Mouse (Mus musculus) small intestine, adult 2 months (tissue): Measurements from ENCODE around the gene Gm7534. TPM values are rescaled to one million over a fixed set of nuclear protein-coding genes. Genes with fewer than 3 reads are reported as not detected.

Experiments used
- H3K27ac ChIP-seq: fragments of 200-500 bp; 2 replicates; pipeline ENCODE4 v1.5.1; 2012; ENCODE audit warnings: low read depth, low read length, control low read depth, inconsistent platforms; ENCODE audit not compliant: insufficient read depth
- H3K27me3 ChIP-seq: fragments of 200-500 bp; 2 replicates; pipeline ENCODE4 v1.6.1; 2012; ENCODE audit warnings: mild to moderate bottlenecking, moderate library complexity, low read length, inconsistent platforms; ENCODE audit not compliant: control insufficient read depth, insufficient read depth
- H3K36me3 ChIP-seq: fragments of 200-500 bp; 2 replicates; pipeline ENCODE4 v1.6.1; 2012; ENCODE audit warnings: mild to moderate bottlenecking, low read length, control low read depth, inconsistent platforms; ENCODE audit not compliant: control insufficient read depth, insufficient read depth
- H3K4me1 ChIP-seq: fragments of 200-500 bp; 2 replicates; pipeline ENCODE4 v1.6.1; 2012; ENCODE audit warnings: low read length, inconsistent platforms, mixed read lengths; ENCODE audit not compliant: control insufficient read depth, insufficient read depth, insufficient read length
- H3K4me3 ChIP-seq: fragments of 200-500 bp; 2 replicates; pipeline ENCODE4 v1.5.1; 2012; ENCODE audit warnings: low read depth, mild to moderate bottlenecking, control low read depth, inconsistent platforms, low read length, moderate library complexity
- CTCF ChIP-seq: fragments of 200-500 bp; IDR thresholded peaks from 2 replicates; pipeline ENCODE4 v1.5.1; 2012; ENCODE audit warnings: low read depth, mild to moderate bottlenecking, control low read depth, inconsistent platforms, low read length, moderate library complexity, mixed read lengths; ENCODE audit not compliant: insufficient replicate concordance, insufficient read length; ENCODE audit errors: extremely low read depth
- POLR2A ChIP-seq: fragments of 200-500 bp; IDR thresholded peaks from 2 replicates; pipeline ENCODE4 v1.6.1; 2012; ENCODE audit warnings: low read depth, mild to moderate bottlenecking, control low read depth, inconsistent platforms, low read length, moderate library complexity
- WGBS: fragments of 180-500 bp; shearing (Covaris S2); methylation state at CpG from one replicate; pipeline ENCODE4 v1.1.7; 2018; 5-methylcytosine and 5-hydroxymethylcytosine counted together
- polyA plus RNA-seq: library from polyadenylated mRNA; depleted of rRNA; stranded (reverse); fragments of >200 nt; gene quantifications from 2 replicates; pipeline ENCODE4 v1.2.3, GENCODE M21; 2012

The Gm7534 gene
- polyA plus RNA-seq, 1 experiment = not detected

DNA sequence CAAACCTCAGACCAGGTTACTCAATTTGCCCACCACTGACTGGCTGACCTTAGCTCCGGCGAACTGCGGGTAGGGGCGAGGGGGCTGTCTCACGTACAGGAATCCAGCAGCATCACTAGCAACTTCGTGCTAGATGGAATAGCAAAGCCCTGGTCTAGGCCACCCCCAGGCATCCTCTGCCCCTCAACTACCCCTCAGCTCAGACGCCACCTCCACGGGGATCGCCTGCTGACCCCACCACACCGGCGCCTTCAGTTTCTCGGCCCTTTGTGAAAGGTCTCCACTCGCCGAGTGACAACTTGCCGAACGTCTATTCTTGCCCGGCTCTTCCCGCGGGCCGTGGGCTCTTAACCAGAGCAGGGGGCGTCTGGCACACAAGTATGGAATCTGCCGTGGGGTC, 16.5 kb downstream of the Gm7534 start:
- TF ChIP-seq POLR2A (no peak), CTCF (no peak)
- WGBS = 3% methylated on average over 22 of the region's 22 CpGs

DNA sequence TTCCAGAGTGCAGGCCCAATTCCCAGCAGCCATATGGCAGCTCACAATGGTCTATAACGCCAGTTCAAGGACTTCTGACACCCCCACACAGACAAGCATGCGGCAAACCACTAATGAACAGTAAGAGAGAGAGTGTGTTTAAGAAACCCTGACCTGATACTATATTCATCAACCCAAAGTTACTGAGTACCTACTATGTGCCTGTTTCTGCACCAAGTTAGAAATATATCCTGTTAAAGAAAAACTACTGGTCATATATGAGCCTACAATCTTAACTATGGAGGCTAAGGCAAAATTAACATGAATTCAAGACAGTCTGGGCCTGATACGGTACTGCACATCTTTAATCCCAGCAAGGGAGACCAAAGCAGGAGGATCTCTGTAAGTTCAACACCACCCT, 17.2 kb downstream of the Gm7534 start:
- H3K4me1 ChIP-seq = peaks cover 7% of the 10 kb centered on the region
- WGBS = 81% methylated on average over 3 of the region's 3 CpGs
- TF ChIP-seq POLR2A (no peak), CTCF (no peak)
- no peak overlapping the region for H3K27ac ChIP-seq
- H3K4me3 ChIP-seq = no peak overlapping the region
- H3K27me3 ChIP-seq = no peaks in the 10 kb centered on the region
- no peaks in the 10 kb centered on the region for H3K36me3 ChIP-seq

More for the DNA sequence above, 16.5 kb downstream of the Gm7534 start:
- Histone ChIP-seq H3K27ac (no peak overlapping the region), H3K27me3 (no peaks in the 10 kb centered on the region), H3K4me1 (peaks cover 7% of the 10 kb centered on the region), H3K36me3 (no peaks in the 10 kb centered on the region), H3K4me3 (peak overlapping the region; percentile 72)

DNA sequence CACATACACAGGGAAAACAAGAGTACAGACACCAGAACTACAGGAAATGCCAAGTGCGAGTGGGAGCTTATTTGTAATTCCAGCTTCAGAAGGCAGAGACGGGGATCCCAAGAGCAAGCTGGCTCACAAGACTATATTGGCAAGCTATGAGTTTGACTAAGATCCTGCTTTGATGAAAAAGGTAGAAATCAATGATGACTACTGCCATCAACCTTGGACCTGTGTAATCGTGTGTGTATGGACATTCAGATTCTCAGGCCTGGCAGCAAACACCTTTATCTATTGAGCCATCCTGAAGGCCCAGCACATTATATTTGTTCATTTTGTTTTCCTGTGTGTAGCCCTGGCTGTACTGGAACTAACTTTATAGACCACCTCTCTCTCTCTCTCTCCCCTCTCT, 19.1 kb downstream of the Gm7534 start:
- TF ChIP-seq POLR2A (no peak), CTCF (no peak)
- Histone ChIP-seq H3K27me3 (no peaks in the 10 kb centered on the region), H3K36me3 (no peaks in the 10 kb centered on the region), H3K4me1 (peaks cover 7% of the 10 kb centered on the region), H3K27ac (no peak overlapping the region), H3K4me3 (no peak overlapping the region)
- WGBS = 66% methylated on average over 3 of the region's 3 CpGs

DNA sequence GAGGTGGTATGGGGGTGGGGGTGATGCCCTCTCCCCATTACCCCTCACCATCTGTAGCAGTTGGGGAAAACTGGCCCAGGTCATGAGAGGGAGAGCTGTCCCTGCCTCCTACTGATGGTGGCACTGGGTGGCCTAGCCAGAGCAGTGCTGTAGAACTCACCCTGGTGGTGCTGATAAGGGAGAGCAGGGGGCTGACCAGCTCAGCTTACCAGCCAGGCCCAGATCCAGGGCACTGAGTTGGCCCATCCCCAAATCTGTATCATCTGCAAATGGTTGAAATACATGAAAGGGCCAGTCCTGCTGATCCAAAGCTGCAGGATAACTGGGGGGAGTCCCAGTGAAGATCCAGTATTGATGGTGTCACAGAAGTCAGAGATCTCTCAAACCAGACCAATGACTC, 21.0 kb downstream of the Gm7534 start:
- Histone ChIP-seq H3K27ac (no peak overlapping the region), H3K4me3 (no peak overlapping the region), H3K27me3 (no peaks in the 10 kb centered on the region), H3K36me3 (no peaks in the 10 kb centered on the region), H3K4me1 (peaks cover 7% of the 10 kb centered on the region)
- TF ChIP-seq POLR2A (no peak), CTCF (no peak)

DNA sequence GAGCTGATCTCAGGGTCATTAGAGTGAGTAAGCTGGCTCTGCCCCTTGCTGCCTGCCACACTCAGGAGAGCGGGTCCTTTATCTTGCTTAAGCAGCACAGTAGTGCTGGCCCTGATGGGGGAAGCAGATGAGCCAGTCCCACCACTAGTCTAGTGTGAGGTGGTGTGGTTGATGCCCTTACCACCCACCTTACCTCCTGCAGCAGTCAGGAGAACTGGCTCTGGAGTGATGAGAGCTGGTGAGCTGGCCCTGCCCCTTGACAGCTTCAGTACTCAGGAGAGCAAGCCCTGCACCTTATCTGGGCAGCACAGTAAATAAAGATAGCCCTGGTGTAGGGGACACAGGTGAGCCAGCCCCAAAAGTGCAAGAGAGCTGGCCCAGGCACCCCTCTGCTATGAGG, 21.7 kb downstream of the Gm7534 start:
- Histone ChIP-seq H3K4me3 (no peak overlapping the region), H3K27ac (no peak overlapping the region)
- 97% methylated on average over 1 of the region's 1 CpGs for WGBS

DNA sequence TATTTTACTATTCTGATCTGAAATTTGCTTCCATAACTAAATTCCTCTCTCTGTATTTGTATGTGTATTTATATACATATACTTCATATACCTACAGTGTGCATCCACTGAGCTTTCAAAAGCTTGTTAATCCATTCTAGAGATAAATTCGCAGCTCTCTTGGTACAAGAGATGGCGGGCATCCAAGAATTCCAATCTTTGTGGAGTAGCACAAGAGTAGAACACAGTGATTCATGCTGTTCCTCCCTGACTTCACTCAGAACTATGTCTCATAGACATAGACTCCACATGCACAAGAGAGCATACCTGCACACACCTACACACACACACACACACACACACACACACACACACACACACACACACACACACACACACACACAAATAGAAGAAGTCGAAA, 30.4 kb downstream of the Gm7534 start:
- no peaks in the 10 kb centered on the region for H3K27me3 ChIP-seq
- 60% methylated on average over 3 of the region's 3 CpGs for WGBS
- H3K27ac ChIP-seq = no peak overlapping the region
- H3K36me3 ChIP-seq = peaks cover 5% of the 10 kb centered on the region; the same call in 1 of the 2 replicates
- no peaks in the 10 kb centered on the region for H3K4me1 ChIP-seq
- no peak overlapping the region for H3K4me3 ChIP-seq
- TF ChIP-seq POLR2A (no peak), CTCF (no peak)

More for the DNA sequence above, 21.7 kb downstream of the Gm7534 start:
- no peak for TF ChIP-seq CTCF
- TF ChIP-seq POLR2A = no peak
- no peaks in the 10 kb centered on the region for H3K36me3 ChIP-seq
- no peaks in the 10 kb centered on the region for H3K27me3 ChIP-seq
- peaks cover 5% of the 10 kb centered on the region; the same call in 1 of the 2 replicates for H3K4me1 ChIP-seq

DNA sequence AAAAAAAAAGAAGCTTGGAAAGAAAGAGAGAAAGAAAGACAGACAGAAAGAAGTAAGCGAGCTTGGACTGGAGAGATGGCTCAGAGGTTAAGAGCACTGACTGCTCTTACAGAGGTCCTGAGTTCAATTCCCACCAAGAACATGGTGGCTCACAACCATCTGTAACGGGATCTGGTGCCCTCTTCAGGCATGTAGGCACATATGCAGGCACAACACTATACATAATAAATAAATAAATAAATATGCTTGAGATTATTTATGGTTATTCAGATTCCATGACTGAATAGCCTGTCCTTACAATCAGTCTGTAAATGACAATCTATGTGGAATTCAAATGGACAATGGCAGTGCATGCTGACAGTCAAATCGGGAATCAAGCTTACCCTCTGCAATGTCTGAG, 35.9 kb downstream of the Gm7534 start:
- H3K4me3 ChIP-seq = no peak overlapping the region
- H3K36me3 ChIP-seq = peaks cover 21% of the 10 kb centered on the region
- H3K27ac ChIP-seq = no peak overlapping the region
- no peaks in the 10 kb centered on the region for H3K4me1 ChIP-seq
- no peak for TF ChIP-seq POLR2A
- no peak for TF ChIP-seq CTCF
- WGBS = 92% methylated on average over 3 of the region's 3 CpGs
- H3K27me3 ChIP-seq = no peaks in the 10 kb centered on the region
